Mouse (Mus musculus) heart, adult 11 months (tissue): ENCODE results near the gene Slc39a5.

Source experiments
- DNase-seq: peaks from one replicate; pipeline ENCODE4 v3.0.0; 2022

Gene Slc39a5

DNA sequence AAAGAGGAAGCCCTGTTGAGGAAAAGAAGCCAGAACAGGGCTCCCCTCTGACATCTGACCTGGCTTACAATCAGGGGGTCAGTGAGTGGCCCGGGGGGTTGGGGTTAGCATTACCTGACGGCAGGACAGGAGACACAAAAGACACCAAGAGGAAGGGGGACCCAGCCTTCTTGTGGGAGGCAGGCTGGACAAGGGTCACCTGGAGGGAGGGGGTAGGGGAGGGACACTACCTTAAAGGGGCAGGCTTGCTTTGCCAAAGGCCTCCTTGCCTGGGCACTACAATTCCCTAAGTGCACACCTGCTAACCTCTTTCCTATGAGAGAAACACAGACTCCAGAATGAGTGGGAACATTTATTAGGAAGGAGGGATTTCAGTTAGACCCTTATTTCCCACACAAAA lies at the start of gene Slc39a5:
Gene Slc39a5 (minus strand): TSS at position 174 of the 400 bp plus-strand sequence.
- DNase-seq = no peak

DNA sequence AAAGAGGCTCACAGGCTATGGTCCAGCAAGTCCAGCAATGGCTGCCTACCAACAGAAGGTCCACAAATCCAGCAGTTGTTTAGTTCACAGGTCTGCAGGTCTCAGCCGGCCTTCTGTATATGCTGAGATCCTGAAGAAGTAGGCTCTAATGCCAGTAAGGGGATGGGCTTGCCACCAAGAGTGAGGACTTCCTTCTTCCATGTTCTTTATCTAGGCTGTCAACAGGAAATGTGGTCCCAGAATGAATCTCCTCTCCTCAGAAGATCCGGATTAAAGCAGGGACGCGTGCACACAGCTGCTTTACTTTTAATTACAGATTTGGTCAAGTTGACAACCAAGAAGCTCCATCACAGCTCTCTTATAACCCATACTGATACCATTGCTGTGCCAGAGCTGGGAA lies 44.4 kb upstream of the Slc39a5 start:
- no peak for DNase-seq

DNA sequence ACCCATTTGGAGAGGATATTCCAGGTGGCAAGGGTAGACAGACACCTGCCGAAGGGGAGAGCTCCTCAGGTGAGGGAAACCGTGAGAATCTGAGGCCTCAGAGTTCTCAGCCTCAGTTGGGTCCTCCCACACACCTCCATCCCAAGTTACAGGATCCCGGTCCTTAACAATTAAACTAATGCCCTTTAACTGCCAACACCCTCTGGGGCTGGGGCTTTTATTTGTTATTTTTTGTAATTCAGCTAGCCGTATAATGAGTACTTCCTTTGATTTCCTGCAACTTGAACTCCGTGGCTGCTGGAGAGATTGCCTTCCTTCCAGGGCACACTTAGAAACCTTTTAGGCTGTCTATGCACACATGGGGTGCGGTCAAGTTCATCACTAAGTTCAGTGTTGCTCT lies 43.3 kb upstream of the Slc39a5 start:
- no peak for DNase-seq

DNA sequence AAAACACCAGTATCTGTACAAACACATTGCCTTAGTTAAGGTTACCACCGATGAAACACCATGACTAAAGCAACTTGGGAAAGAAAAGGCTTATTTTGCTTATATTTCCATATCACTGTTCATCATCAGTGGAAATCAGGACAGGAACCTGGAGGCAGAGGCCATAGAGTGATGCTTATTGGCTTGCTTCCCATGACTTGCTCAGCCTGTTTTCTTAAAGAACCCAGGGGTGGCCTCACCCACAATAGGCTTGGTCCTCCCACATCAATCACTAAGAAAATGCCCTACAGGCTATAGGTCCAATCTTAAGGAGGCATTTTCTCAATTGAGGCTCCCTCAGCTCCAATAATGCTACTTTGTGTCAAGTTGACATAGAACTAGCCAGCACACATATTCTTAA lies 41.7 kb upstream of the Slc39a5 start:
- no peak for DNase-seq

DNA sequence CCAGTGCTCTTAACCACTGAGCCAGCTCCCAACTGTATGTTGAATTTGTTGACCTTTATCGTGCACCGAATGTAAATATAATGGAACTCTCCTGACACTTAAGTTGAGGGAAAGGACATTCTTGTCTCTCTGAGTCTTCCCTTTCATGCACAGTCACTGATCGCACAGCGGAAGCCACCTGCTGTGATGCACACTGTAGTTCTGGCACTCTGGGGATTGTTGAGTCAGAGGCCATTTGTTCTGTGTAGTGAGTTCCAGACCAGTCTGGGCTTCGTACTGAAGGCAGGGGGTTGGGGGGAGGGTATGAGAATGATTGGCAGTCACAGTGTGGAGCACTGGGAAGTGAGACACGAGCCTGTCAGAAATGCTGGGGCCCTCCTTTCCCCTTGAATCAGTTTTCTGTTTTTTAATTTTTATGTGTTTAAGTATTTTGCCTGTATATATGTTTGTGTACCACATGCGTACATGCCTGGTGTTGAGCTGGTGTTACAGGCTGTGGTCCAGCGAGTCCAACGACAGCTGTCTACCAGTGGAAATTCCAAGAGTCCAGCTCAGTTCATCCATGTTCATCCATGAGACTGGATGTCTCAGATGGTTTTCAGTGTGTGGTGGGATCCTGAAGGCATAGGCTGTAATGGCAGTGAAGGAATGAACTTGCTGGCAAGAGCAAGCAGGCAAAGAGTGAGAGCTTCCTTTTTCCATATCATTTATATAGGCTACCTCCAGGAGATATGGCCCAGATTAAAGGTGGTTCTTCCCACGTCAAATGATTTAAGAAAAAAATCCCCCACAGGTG lies 40.5 kb upstream of the Slc39a5 start:
- no peak for DNase-seq

DNA sequence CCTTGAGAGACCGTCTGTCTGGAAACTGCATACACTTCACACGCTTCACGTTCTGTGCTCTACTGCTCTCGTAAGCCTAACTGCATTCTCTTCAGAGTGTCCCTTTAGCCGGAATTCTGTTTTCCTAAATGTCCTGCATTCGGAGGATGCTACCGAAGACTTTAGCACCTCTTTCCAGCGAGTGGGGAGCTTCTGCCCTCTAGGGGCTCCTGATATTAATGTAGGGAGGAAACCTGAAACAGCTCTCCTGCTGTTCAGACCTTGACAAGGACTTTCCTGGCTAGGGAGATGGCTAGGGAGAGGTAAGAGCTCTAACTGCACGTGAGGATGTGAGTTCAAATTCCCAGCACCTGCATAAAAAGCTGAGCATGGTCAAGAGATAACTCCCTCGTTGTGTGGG lies 39.4 kb upstream of the Slc39a5 start:
- DNase-seq = no peak

DNA sequence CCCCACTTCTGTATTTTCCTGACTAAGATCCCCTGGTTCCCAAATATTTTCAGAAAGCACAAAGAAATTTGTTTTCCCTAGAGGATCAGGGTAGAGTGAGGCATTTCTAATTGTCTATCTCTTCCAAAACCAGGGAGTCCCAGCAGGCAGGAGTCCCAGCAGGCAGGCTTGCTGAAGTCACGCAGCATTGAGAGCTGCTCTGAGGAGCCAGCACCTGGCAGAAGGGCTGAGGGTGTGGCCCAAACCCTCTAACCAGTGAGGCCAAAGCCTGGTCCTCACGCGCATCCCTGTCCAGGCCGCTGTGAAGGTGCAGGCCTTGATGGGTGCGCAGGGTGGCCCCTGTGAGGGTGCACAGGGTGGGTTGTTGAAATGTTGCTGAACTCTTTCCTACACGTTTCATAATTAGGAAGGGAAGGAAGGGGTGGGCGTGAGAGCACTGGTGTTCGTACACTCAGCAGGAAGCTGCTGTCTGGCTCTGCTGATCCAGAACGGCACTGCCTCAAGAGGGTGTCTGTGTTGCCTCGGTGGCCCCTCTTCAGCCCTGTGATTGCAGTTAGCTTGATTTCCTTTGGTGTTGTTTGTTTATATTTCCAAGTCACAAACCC lies 37.7 kb upstream of the Slc39a5 start:
- DNase-seq = peak; percentile 94

DNA sequence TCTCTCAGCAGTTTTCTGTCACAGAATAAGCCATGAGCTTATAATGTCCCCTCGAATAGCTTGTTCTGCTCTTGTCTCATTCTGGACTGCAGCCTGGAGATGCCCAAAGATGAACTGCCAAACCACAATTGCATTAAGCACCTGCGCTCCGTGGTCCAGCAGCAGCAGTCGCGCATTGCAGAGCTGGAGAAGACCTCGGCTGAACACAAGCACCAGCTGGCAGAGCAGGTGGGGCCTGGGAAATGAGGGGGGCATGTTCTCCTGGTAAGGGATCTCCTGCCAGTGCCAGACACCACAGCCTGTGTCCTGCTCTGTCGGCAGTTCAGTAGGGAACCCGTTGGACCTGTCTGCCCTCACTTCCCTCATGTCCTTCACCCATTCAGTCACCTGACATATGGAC lies 35.3 kb upstream of the Slc39a5 start:
- DNase-seq = no peak

DNA sequence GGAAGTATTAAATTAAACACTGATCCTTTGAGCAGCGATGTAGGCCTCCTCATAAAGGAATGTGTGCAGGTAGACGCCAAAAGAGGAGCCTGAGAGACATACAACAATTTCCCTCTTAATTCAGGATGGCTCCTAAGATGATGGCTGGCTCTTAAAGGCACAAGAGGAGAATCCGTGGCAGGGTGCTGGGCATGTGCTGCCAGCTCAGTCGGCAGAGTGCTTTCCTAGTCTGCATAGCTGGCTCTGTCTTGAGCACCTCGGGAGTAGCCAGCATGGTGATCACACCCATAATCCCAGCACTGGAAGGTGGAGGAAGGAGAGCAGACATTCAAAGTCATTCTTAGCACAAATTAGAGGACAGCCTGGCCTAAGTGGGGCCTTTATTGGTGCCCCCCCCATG lies 34.8 kb upstream of the Slc39a5 start:
- no peak for DNase-seq

DNA sequence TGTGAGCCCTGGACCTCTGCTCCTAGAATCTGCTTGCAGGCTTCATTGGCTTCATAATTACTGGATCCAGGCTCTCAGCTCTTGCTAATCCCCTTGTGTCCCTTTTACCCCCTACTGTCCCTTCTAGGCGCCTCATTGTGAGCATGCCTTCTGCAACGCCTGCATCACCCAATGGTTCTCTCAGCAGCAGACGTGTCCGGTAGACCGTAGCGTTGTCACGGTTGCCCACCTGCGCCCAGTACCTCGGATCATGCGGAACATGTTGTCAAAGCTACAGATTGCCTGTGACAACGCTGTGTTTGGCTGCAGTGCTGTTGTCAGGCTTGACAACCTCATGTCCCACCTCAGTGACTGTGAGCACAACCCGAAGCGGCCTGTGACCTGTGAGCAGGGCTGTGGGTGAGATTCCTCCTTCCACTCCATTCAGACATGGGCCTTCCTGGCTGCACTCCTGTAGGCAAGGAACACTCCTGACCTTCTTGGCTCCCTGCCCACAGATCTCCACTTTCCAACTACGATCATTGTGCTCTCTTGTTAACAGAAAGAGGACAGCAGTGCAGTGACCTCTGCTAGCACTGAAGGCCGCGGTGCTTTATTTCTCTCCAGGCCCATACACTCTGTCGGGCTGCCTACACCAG lies 34.3 kb upstream of the Slc39a5 start:
- DNase-seq = peak; percentile 97

DNA sequence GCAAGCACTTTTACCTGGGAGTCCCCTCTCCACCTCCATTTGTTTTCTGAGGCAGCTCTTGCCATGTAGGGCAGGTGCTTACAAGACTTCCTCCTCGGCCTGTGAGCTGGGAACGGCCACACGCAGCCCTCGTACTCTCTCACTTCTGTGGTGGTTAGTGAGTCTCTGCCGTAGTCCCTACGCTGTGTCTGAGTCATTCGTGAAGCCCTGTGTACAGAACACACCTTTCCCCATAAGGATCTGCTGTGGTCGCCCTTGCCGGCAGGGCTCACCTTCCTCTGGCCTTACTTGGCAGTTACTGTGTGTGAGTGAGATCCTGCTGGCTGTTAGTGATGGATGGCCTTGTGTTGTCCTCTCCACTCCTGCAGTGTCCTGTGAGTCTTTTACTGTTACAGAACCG lies 33.7 kb upstream of the Slc39a5 start:
- DNase-seq = no peak

DNA sequence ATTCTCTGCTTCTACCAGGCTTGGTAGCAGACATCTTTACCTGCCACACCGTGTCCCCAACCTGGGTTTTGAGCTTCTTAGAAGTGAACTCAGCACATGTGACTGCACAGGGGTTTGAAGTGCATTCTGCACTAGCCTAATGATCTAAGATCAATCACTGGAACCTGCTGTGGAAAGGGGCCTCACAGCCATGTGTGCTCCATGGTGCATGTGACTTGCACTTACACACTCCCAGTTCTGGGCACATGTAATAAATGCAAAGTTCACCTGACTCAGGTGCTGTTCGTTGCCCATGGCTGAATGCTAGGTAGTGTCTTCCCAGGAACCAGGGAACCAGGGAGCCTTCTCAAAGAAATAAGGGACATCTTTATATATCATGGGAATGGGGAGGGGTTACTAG lies 32.4 kb upstream of the Slc39a5 start:
- DNase-seq = no peak

DNA sequence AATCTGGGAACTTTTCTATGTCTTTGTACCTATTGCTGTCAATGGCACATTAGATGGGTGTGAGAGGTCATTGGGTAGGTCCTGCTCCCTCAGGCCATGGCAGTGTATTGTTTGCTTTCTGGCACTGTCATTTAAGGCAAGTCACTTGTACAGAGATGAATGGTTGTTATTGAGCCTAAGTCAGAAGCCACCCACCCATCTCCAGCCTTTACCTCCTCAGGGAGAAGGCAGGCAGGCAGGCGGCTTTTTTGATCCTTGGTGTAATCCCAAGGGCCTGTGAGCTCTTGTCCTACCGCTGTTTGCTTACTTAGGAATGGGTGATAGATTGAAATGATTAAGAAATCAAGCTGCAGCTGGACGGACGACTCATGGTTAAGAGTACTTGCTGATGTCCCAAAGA lies 28.4 kb upstream of the Slc39a5 start:
- DNase-seq = no peak

DNA sequence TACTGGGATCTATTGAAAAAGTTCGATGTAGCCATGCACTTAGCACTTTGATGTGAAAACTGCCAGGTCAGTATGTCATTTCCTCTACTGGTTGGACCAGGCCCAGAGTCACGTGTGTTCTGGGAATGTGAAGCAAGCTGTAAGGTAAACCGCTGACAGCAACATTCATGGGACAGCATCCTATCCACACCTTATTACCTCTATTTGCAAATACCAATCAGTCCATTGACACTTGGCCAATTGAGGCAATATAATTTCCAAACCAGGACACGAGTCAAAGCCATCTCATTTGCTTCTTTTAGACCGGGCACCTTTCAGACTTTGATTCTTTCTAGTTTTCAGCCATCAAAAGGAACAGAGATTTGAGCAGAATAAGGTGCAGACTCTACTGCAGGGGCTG lies 28.0 kb upstream of the Slc39a5 start:
- no peak for DNase-seq

DNA sequence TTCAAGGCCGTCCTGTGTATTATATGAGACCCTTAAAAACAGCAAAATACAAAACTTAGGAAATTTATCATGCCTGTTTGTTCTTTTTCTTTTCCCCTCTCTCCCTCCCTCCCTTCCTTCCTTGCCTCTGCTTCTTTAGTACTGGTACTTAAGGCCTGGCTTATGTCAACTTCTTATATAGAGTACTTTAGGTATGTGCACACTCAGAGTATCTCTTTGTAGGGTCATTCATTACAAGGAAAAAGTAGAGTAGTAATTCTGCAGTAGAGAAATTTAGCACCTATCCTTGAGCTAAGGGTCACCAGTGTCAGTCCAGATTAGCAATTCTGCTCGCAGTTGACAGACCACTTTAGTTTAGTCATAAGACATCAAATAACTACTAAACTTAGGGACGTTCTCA lies 24.2 kb upstream of the Slc39a5 start:
- no peak for DNase-seq

DNA sequence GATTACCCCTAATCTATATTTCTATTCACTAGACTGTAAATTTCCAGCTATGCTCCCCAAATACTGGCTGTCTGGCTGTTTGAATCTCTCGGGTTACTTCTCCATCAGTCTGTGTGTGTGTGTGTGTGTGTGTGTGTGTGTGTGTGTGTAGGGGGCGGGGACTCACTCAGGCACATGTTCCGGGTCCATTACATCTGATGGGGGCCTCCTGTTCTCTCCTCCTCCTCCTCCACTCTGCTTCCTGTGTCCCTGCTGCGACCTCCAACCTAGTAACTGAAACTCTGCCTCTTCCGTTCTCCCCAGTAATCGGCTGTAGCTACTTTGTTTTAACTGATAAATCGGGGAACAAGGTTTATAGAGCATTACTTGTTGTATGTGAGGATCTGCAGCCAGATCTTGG lies 23.6 kb upstream of the Slc39a5 start:
- no peak for DNase-seq

DNA sequence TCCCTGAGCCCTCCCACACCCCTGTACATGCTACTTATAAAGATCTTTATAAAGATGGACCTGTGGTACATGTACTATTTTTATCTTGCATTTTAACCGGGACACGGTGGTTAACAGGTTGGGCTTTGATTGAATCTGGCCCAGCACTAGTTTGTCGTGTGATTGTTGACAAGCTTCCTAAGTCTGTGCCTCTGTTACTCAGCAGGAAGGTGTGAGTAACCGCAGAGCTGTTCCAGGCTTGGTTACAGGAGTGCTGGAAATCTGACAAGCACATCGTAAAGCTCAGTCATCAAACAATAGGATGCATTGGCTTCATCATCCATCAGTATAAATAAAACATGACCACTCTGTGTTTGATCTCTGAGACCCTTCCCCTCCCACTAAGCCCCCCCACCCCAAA lies 21.4 kb upstream of the Slc39a5 start:
- no peak for DNase-seq

DNA sequence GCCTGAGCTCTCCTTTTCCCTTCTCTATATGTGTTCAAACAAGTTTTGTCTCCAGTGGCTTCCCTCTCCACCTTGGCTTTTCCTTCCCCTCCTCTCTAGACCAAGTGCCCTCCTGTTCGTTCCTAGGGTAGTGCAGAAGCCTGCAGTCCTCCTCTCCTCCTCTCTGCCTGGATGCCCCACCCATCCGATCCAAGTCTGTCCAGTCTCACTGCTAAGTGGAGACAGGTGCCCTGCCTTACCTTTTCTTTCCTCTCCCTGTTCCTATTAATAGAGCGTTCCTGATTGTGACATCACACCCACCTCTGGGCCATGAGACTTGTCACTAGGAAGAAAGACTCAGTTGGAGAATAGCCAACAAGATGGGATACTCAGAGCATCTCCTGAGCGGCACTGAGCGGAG lies 13.8 kb upstream of the Slc39a5 start:
- DNase-seq = no peak

DNA sequence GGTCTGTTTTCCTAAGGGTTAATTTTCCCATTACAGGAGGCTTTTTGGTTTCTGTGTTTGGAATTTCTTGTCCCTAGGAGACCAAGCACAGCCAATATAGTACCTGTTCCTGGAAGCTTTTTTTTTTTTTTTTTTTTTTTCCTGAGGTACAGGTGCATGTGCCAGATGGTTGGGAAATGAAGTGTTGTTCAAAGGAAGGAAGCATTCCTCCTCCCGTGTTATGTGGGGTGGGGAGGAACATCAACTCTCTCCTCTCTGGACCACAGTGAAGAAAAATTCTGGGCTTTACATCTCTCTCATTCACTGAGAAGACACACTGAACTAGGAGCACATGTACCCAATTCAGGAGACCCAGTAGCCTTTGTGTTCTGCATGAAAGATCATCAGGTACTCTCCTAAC lies 12.0 kb upstream of the Slc39a5 start:
- no peak for DNase-seq

DNA sequence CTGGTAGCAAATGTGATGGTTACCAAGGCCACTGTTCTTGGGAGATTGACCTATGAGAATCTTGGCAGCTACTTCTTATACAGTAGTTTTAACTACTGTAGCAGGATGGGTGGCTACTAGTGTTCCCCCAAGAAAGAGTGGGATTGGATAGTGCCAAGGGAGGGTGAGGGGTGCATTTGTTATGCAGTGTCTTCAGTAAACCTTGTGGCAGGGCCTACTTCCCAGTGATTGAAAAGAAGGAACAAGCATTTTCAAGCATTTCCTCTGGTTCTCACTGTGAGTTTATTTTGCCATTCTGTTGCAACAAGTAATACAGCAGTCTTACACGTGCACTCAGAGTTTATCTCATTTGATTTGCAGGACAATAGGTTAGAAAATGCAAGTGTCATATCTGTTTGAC lies 11.5 kb upstream of the Slc39a5 start:
- DNase-seq = no peak

DNA sequence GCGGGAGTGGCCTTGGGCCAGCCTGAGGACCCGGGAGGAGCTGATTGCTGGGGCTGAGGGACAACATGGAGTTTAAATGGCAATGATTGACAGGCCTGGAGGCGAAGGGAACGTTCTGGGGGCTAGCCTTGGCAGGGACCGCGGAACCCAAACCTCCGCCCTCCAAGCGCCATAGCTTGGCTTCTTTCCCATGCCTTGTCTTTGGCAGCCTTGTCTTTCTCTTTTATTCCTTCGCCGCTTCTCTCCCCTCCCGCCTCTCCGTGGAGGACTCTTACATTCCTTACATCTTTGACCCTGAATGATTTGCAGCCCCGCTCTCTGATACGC lies 11.0 kb upstream of the Slc39a5 start:
- DNase-seq = no peak

DNA sequence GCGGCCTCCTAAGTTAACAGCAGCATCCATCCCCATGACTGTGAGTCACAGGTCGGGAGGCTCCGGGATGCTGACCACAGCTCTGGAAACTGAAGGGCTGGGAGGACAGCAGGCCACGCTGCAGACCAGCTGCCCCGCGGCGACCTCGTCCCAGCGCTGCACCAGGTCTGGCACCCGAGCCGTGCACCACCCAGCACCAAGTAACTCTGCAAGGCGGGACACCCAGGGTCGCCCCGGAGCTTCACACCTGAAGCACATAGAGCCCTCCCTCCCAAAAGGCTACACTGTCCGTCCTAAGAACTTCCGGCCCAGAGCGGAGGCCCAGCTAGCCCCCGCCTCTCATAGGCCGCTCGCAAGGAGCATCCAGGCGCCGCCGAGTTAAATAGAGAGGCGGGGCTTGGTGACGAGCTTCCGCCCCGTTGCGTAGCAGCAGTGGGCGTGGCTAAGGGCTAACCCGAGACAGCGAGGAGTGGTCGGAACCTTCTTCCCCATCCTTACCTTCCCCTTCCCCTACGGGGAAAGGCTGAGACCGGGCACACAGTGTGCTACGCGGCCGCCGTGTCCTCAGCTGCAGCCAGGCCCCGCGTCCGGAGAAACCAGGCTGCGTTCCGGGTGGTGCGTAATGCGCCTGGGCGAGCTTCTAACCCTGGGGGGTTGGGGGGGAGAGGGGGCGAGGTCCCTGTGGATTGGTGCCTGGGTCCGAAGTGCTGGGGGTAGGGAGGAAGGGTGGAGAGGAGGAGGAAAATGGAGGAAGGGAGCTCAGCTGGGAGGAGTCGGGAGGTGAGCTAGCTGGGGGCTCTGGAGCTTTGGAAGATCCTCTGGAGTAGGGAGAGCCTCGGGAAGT lies 10.4 kb upstream of the Slc39a5 start, which contains the start of the genes Nabp2 and Rnf41:
Gene Nabp2 (minus strand): TSS at position 282 of the 844 bp plus-strand sequence.
Gene Rnf41 (plus strand): TSS at position 447 of the 844 bp plus-strand sequence.
- peak; percentile 100 for DNase-seq

DNA sequence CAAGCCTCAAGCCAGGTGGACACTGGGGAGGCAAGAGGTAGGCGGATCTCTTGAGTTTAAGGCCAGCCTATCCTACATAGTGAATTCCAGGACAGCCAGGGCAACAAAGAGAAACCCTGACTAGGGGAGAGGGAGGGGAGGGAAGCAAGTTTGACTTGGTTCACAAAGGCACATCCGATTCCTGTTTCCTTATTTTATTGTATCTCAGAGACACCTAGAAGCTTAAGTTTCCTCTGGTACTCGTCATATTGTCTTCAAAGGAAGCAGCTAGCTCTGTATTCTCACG lies 9.5 kb upstream of the Slc39a5 start:
- no peak for DNase-seq
